Mouse (Mus musculus) embryo, embryonic 10.5 days (tissue): Measurements from ENCODE around the gene Nfix.

Source experiments
- DNase-seq: peaks from one replicate; pipeline ENCODE4 v3.0.0-alpha.2; 2015; ENCODE audit warnings: low spot score

Gene Nfix

DNA sequence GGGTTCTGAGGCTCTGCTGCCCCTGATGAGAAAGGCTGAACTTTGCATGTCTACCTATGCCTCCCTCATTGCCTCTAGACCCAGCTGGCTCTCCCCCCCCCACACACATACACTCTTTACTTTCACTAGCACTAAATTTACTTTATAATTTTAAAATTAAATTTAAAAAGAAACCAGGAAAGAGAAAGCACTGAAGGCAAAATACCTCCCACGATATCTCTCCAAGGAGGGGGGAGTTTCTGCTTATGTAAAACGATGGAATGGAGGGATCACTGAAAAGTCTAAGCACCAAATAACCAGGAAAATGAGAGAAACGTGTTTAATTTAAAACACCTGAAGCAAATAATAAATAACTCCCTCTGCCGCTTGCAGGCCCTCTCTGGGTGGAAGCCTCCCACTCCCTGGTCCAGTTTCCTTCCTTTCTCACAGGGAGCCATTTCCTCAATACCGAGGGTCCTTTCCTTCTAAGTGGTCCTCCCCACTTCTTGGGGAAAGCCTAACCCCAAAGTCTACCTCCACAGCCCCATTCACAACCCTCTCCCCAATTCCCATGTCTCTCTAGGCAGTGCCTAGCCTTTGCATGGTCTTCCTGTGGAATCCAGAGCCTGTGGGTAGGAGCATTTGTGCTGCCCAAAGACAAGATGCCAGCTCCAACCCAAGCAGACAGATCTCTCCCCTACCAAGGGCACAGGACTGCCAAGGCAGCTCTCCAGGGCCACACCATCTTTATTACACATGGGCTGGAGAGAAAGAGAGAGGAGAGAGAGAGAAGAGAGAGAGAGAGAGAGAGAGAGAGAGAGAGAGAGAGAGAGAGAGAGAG lies 18.2 kb downstream of the Nfix start:
- peak; percentile 32 for DNase-seq

DNA sequence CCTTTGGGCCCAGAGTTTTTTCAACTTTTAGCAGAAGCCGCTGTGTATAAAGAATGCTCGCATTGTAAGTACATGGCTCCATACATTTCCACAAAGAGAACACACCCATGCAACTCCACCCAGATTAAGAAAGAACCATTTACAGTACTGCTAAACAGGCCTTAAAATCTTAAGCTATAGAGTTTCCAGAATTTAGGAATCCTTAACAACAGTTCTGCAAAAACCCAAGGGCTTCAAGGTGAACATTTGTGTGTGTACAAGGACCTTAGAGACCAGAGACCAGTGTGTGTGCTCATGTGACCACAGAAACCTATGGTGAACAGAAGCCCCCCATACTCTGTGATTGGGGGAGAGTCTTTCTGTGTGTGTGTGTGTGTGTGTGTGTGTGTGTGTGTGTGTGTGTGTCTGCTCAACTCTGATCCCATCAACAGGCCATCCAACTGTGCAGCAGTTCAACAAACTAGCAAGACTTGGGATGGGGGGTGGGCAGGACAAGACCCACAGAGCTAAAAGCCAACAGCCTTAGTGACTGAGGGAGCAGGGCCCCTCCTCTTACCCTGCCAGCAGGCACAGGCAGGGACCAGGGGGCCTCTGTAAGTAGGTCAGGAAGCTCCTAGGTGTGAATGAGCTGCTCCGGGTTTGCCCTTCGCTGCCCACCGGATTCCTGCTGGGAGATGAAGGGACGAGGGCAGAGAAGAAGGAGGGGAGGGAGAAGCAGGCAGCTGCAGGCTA lies 19.0 kb downstream of the Nfix start:
- peak; percentile 40 for DNase-seq

DNA sequence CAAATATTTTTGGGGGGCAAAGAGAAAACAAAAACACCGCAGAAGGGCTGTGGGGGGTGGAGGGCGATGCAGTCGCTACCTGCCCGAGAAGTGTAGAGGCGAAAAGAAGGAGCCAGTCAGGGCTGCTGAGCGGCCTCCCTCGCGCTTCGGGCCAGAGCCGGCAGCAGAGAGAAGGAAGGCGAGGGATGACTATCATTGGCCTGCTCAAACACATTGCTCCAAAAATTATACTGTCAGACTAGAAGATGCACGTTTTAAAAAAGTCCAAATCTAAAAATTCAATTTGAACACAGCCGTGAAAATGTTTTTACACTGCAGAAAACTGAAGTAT lies 20.0 kb downstream of the Nfix start:
- peak; percentile 49 for DNase-seq

DNA sequence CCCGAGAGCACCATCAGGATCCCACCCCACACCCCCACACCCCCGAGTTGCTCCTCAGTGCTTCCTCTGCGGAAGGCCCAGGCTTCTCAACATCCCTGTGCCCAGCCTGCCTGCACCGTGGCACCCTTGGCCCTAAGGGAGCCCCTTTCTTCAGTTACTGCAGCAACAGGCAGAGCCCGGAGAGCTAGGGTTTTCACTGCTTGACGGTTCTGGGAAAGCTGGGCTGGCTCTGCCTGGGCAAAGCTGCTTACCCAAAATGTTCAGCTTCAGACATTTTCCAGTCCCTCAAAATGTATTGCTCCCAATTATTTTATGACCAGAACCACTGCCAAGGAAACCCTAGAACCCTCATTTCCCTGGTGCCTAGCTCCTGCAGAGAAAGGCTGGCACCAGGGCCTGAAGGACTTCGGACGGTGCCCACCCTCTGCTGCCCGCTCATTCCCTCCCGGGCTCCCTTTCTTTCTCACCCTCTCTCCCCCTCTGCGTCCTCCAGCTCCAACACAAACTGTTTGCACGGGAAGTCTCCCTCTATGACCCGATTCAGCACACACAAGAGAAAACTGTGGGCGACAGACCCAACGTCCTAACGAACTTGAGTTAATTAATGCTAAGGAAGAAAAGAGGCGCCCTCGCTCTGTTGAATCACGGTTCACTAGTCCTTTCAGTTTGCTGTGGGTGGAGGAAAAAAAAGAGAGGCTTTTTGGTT lies 20.5 kb downstream of the Nfix start:
- peak; percentile 48 for DNase-seq

DNA sequence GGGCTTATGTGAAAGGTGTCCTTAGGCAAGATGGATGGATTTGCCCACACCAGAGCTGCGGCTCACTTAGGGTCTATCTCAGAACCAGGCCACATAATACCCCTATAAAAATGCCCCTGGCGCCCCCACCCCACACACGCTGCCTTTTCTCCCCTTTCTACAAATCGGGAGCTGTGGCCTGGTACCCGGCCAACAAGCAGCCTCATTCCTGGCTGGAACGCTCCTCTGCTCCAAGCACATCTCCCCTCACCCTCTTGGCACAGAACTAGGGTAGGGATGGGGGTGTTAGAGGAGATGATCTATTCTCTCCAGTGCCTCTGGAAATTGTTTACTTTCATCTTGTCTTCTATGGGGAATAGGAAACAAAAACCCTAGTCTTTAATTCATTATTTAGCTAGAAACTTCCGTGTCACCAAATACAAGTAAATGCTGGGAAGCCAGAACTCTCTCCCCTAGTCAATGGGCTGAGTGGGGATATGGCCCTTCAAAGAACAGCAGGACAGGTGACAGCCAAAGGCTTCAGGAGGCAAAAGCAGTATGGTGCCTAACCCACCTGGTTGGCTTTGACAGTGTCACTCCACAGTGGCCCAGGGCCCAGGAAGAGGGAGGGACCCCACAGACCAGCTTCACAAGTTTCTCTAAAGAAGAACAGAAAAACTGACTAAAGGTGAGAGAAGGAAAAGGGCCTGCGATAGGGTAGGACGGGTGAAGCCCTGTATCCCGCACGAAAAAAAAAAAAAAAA lies 21.3 kb downstream of the Nfix start:
- peak; percentile 23 for DNase-seq

DNA sequence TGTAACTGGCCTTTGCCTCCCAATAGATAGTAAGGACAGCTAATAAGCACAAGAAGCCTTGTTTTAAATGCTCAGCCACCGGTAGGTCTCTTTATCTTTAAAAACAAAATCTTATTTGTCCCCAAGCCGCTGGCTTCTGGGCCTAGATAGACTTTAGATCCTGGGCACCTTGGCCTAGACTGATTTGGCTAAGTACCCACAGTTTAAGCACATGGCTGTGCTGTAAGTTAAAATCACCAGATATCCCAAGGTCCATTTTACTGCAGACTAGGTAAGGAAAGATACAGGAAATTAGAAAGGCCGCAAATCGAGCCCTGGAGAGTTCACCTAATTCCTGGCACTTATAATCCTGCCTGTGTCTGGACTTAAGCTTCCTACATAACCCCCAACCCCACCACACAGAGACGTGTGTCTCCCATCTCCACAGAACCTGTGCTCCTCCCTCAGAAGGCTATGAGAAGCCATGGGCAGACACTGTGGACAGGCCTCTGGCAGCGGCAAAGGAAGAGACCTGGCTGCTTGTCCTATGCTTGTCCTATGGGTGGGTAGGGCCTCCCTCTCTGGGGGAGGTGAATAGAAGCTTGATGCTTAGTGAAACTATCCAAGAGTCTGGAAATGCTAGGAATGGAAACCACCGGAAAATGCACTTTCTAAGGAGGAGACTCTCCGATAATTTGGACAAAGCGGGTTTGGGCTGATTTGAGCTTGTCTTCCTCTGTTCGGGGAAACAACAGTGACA lies 22.1 kb downstream of the Nfix start:
- peak; percentile 44 for DNase-seq

DNA sequence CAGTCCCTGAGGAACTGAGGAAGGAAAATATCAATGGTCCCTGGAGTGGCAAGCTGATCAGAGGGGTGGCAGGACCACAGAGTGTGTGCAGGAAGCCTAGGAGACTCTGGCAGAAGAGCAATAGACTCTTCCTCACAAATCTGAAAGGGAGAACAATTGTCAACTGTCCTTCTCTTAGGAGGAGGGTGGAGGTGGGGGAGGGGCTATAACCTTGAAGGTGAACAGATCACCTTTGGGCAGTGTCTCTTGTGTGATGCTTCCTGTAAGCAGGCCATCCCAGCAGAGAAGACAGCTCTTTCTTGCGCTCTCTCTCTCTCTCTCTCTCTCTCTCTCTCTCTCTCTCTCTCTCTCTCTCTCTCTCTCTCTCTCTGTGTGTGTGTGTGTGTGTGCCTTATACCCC lies 23.6 kb downstream of the Nfix start:
- DNase-seq = no peak

DNA sequence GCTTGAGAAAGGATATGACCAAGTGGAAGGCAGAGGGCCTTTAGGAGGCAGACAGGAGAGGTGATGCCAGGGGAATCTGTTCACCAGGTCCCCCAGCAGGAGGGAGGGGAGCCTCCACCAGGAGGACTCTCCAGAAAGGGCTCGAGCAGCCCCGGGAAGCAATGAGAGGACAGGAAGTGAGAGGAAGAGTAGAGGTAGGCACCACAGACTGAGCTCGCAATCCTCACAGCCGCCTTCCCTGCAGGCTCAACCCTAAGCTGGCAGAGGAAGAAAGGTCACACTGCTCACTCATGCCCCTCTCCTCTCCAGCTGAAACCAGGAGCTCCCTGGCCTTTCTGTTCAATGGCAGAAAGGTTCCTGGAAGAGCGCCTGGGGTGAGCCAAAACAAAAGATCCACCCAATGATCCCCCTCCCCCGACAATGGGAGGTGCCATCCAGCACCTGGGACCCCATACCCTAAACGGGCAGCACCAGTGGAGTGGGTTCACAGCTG lies 24.5 kb downstream of the Nfix start:
- no peak for DNase-seq

DNA sequence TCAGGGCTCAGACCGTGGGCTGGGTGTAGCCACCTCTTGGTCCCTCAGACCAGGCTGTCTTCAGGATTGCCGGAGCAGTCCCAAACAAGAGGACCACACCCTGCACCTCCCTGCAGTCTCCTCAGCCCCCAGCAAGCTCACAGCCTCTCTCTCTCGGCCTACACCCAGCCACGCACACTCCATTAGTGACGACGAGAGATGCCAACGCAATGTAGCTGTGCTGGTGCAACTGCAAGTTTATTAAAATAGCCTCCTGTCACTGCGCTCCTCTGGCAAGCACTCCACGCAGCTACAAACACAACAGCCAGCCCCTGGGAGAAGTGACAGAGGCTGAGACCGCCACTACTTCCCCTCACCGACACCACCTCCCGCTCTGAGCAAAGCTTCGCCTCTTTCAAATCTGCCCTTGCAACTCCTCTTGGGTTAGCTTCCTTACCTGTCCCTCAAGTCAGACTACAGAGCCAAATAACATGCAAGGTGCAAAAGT lies 25.0 kb downstream of the Nfix start:
- peak; percentile 11 for DNase-seq

DNA sequence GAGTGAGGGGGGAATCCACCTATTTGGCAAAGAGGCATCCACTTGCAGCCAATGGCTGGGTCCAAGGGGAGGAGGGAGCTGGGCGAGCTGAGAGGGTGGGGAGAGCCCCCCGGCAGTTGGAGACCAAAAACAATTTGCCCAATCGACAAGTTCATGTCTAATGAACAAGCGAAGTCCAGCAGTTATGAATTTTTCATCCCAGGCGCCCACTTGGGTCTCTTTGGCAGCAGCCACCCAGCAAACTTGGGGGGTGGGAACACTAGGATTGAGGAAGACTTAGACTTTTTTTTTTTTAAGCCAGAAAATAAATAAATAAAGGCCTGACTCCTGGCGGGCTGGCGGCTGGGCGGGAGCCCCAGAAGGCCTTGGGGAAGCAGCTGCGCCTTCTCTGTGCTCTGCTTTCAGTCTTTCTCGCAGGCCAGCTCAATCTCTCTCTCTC lies 25.7 kb downstream of the Nfix start:
- peak; percentile 35 for DNase-seq

DNA sequence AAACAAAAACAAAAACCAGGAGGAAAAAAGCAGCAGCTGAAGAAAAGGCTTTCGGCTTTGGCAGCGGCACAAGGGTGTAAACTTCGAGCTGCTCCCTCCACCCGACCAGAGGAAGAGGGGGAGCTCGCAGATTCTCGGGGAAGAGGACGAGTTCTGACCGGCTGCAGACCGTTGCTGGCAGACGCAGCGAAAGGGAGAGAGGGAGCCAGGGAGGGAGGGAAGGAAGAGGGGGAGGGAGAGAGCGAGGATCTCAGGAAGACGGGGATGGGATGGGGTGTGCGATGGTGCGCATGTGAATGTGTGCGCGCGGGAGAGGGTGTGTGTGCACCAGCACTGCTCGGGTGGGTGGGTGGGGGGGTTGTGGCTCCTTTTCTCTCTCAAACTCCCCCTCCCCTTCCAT lies 26.3 kb downstream of the Nfix start:
- no peak for DNase-seq

DNA sequence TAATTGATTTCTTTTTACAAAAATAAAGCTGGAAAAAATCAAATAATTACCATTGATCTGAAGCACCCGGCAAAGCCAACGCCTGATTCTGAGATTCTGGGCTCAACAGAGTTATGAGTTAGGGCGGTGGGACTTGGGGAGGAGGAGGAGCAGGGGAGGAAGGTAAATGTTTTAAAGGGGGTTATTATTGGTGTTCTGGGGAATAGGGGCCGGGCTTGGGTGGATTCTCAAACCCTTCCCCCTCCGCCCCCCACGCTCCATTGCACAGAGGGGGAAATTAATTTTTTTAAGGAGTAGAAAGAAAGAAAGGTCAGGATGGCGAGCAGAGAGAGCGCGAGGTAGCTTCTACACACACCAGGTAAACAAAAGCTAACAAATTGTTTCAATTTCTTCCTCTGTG lies 26.8 kb downstream of the Nfix start:
- no peak for DNase-seq

DNA sequence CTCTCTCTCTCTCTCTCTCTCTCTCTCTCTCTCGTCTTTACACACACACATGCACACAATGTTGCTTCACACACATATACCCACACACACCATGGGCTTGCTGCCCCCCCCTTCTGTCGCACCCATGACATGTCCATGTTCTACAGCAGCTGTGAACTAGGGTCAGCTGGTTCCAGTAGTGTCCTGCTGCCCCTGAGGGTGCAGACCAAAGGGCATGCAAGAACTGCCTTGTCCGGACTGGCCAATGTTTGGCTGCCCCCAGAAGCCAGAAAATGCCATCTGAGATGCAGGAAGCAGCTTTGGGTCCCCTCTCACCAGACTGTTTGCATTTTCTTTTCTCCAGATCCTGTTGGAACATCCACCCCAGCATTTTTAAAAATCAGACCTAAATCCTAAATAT lies 27.5 kb downstream of the Nfix start:
- DNase-seq = no peak

DNA sequence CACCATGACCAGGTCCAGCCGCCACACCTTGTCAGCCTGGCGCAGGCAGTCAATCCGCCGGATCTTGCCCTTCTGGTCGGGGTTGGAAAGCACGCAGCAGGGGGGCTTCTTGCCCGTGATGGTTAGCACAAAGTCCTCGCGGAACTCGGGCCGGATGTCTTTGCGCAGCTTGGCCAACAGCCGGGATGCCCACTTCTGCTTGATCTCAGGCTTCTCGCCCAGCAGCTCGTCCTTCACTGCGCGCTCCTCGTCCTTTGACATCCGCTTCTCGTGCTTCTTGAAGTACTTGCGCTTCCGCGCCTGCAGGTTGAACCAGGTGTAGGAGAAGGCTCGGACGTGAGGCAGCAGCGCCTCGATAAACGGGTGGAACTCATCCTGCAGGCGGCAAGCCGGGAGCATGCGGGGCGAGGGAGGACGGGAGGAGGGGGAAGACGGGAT lies 28.2 kb downstream of the Nfix start:
- DNase-seq = no peak

DNA sequence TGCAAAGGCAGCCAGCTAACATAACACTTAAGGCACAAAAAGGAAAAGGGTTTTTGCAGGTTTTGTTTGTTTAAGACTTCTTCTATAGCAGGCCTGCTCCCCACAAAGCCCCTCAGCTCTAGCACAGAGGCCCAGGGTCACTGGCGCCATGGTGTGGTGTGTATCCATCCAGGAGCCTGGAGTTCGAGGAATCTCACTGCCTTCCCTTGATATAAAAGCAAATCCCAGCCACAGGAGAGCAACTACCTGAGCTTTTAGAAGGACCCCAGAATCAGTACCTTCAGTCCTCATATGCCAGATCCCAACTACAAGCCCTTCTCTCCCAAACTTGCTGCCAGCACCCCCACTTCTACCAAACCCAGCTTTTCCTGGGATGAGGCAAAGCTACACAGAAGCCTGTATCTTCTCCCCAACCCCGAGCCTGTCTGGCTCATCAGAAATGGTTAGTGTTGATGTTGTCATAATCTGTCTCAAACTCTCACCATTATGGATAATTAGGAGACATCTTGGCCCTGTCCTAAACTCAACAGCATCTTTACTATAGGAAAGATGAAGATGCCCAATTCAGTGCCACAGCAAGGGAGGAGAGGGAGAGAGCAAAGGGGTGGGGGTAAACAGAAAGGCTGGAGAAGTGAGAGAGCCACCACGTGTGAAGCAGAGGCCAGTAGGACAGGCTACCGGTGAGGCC lies 29.0 kb downstream of the Nfix start:
- DNase-seq = no peak

DNA sequence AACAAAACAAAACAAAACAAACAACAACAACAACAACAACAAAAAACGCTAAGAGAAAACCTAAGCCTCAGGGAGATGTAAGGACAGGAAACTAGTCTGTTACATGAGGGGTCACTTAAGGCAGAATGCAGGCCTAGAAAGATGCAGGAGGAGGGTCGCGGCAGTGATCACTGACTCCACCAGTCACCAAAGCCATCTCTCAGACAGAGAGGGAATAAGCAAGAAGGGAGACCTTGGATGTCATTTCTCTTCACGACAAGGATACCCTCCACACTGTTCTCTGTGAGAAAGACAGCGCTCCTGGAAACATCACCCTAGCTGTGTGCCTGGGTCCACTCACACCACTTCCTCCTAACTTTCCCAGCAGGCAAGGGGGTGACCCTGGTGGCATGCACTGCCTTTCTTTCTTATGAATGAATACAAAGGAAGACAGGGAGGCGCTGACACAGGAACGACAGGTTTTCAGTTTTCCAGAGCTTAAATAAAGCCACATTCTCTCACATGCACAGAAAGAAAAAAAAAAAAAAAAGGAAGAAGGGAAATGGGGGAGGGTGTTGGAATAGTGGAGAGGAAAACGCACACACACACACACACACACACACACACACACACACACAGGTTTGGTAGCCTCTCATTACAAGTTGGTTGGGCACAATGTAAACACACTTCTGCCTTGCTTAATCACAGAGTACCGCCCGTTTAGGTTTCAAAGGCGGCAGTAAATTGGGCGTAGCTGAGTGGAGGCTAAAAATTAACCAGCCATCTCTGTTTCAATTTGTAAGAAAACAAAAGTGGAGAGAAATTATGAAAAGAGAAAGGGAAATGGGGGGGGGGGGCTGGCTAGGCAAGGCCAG lies 29.8 kb downstream of the Nfix start:
- no peak for DNase-seq

DNA sequence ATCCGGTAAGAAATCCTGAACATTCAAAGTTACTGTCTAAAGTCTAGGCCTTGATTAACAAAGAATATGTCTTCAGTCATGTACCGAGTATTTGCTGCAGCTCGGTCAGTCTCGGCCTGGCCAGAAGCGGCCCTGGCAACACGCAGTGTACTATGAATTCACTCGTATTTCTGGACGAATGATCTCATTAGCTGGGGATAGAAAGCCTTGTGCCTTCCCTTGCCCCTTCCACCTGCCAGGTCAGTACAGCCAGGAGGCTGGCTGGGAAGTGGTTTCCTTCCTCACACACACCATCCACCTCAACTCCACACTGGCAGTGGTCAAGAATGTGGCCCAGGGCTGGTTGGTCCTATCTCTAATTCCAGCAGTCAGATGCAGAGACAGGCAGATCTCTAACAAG lies 30.8 kb downstream of the Nfix start:
- no peak for DNase-seq

DNA sequence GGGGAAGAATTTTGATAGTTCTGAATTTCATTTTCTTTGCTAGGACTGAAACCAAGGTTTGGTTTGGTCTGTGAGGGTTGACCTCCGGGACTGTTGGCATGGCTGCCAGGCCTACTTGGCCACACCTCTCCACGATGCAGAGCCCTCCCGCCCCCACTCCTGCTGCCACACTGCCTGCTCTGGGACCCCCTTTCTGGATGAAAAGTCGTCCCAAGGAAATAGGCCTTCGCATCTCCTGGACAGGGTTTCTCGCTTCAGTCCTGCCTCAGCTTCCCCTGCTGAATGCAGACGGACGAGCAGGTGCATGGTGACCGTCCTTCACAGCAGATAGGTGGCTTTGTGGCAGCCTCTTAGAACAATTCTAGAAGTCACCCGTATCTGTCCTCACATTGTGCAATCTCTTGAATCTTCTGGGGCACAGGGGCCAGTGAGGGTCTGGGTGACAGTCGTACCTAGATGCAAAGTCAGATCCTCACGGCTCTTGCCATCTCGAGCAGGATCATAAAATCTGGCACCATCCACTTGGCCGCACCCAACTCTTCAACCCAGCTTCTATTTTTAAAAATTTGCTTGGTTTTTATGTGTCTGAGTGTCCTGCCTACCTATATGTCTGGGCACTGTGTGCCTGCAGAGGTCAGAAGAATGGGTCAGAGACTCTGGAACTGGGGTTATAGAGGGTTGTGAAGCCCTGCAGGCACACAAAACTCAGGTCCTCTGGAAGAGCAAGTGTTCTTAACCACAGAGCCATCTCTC lies 31.6 kb downstream of the Nfix start:
- DNase-seq = no peak

DNA sequence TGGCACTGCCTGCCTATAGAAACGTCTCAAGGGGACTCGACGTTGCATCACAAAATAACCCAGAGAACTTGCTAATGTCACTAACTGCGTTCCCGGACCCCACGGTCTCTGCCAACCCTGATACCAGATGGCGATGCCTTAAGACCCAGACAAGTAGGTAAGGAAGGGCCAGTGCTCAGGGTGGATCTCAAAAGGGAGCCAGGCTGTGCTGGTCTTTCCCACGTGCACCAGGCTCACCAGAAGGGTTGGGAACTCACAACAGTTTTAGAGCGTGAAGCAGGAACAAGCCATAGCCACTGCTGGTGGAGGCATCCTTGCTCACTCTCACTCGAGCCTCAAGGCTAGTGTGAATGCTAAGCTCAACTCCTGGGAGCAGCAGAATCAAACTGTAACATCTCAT lies 32.9 kb downstream of the Nfix start:
- DNase-seq = no peak
